Mouse (Mus musculus) kidney, postnatal 0 days (tissue): ENCODE measurements around the gene D5Ertd579e. TPM values are rescaled to one million over a fixed set of nuclear protein-coding genes. Genes with fewer than 3 reads are reported as not detected.

ENCODE experiments used
- ATAC-seq: fragments of 200-750 bp; cut with Nextera tagmentation; replicated peaks from 2 replicates; pipeline ENCODE4 v1.8.0; 2017; ENCODE audit warnings: low read depth, moderate number of reproducible peaks, moderate TSS enrichment, moderate library complexity; ENCODE audit not compliant: low FRiP score
- DNase-seq: peaks from one replicate; pipeline ENCODE4 v3.0.0-alpha.2; 2016; ENCODE audit warnings: low spot score
- H3K27ac ChIP-seq: fragments of 300-500 bp; sonication (generic); 2 replicates; pipeline ENCODE4 v1.5.1; 2014; ENCODE audit warnings: mild to moderate bottlenecking
- H3K27me3 ChIP-seq: fragments of 300-500 bp; sonication (generic); 2 replicates; pipeline ENCODE4 v1.6.1; 2014; ENCODE audit warnings: low read length, mixed read lengths; ENCODE audit not compliant: insufficient read depth
- H3K36me3 ChIP-seq: fragments of 300-500 bp; sonication (generic); 2 replicates; pipeline ENCODE4 v1.6.1; 2014; ENCODE audit warnings: low read length, mixed read lengths; ENCODE audit not compliant: insufficient read depth
- H3K4me1 ChIP-seq: fragments of 300-500 bp; sonication (generic); replicated peaks from 2 replicates; pipeline ENCODE4 v1.6.1; 2014; ENCODE audit warnings: antibody characterized with exemption, low read length, mixed read lengths; ENCODE audit not compliant: insufficient read depth
- H3K4me2 ChIP-seq: fragments of 300-500 bp; sonication (generic); 2 replicates; pipeline ENCODE4 v1.6.1; 2014; ENCODE audit warnings: mild to moderate bottlenecking, low read length, moderate library complexity, mixed read lengths
- H3K4me3 ChIP-seq: fragments of 300-500 bp; sonication (generic); replicated peaks from 2 replicates; pipeline ENCODE4 v1.5.1; 2014; ENCODE audit warnings: low read depth, low read length
- H3K9ac ChIP-seq: fragments of 300-500 bp; sonication (generic); 2 replicates; pipeline ENCODE4 v1.6.1; 2014; ENCODE audit warnings: low read depth, low read length
- H3K9me3 ChIP-seq: fragments of 300-500 bp; sonication (generic); replicated peaks from 2 replicates; pipeline ENCODE4 v1.6.1; 2016; ENCODE audit warnings: low read length, inconsistent platforms, mixed read lengths
- CTCF ChIP-seq: IDR thresholded peaks from 2 replicates; pipeline ENCODE4 v1.5.1; 2016; ENCODE audit warnings: antibody characterized with exemption, low read depth, mild to moderate bottlenecking, moderate library complexity
- WGBS: fragments of 180-500 bp; shearing (Covaris S2); extraction: QIAGEN DNeasy Blood & Tissue Kit; methylation state at CpG from one replicate; pipeline ENCODE4 v1.1.7; 2014; 5-methylcytosine and 5-hydroxymethylcytosine counted together
- polyA plus RNA-seq: library from polyadenylated mRNA; unstranded; fragments of >200 nt; fragmentation: Nextera tagmentation; extraction: Ambion mirVana; gene quantifications from 2 replicates; pipeline ENCODE4 v1.2.1, GENCODE M21; 2015

D5Ertd579e gene
- polyA plus RNA-seq, 1 experiment from 2014 or later, result 19.9 TPM

DNA sequence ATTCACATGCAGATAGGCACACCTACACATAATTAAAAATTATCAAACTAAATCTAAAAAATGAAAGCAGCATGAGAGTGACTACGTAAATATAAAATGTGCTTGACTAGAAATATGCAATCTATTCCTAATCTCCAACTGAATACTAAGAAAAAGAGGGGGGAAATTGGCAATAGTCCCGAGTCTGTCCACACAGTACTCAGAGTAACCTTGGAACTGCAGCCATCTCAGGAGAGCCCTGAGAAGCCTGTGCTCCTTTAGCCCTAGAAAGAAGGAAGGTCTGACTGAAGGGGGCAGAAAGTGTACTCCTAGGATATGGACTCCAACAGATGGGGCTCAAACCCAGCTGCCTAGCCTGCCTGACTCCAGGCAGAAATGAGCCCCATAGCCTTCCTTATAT is 137.3 kb downstream of the D5Ertd579e start:
- no peak for DNase-seq
- TF ChIP-seq CTCF, result no peak
- Histone ChIP-seq H3K4me2 (no peak overlapping the region), H3K9me3 (no peaks in the 10 kb centered on the region), H3K27ac (peak overlapping the region; percentile 85), H3K4me3 (no peak overlapping the region), H3K27me3 (no peaks in the 10 kb centered on the region), H3K4me1 (peaks cover 33% of the 10 kb centered on the region), H3K9ac (no peak overlapping the region), H3K36me3 (no peaks in the 10 kb centered on the region)
- WGBS, result 66% methylated on average over 2 of the region's 2 CpGs
- no peak for ATAC-seq

DNA sequence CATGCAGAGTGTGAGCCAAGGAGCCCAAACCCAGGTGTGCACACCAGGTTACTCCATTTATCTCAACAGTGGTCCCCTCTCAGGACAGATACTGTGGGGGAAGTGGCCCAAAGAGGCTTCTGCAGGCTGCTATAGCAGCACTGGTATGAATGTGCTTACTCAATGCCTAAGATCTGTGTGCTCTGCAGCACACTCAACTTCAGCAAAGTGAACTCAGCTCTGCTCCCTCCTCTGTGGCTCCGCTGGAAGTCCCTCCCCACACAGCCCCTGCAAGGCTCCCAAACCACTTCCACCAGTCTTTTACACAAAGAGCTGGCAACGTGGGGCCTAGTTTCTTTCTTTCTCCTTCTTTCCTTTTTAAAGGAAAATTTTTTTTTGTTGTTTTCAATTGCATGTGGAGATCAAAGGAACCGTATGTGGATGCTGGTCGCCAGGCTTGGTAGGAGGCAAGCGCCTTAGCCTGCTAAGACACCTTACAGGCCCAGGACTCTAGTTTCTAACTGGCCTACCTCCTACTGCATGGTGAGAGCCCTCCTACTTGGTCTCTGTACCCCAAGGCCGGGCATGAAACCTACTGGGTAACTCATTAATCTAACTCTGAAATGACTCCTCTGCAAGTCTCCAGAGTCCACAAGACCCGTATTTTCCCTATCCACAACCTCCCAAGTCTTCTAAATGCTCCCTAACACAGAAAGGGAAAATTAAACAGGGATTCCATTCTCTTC is 138.1 kb downstream of the D5Ertd579e start:
- H3K9ac ChIP-seq, result no peak overlapping the region
- no peak for TF ChIP-seq CTCF
- peak overlapping the region; percentile 85 for H3K27ac ChIP-seq
- H3K27me3 ChIP-seq, result no peaks in the 10 kb centered on the region
- no peaks in the 10 kb centered on the region for H3K9me3 ChIP-seq
- ATAC-seq (peak; percentile 80), DNase-seq (no peak)
- peaks cover 39% of the 10 kb centered on the region for H3K4me1 ChIP-seq
- no peak overlapping the region for H3K4me3 ChIP-seq
- whole genome bisulfite sequencing, result 35% methylated on average over 7 of the region's 7 CpGs
- H3K36me3 ChIP-seq, result no peaks in the 10 kb centered on the region
- H3K4me2 ChIP-seq, result no peak overlapping the region

DNA sequence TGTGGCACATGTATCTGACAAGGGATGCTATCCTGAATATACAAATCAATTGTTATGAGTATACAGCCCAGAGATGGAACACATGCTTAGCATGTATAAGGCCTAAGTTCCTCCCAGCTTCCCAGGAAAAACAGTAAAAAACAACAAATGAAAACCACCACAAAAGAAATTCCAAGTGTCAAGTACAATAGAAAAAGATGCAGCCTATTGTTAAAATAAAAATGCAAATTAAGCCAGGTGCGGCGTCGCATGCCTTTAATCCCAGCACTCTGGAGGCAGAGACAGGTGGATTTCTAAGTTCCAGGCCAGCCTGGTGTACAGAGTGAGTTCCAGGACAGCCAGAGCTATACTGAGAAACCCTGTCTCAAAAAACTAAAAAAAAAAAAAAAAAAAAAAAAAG is 138.9 kb downstream of the D5Ertd579e start:
- no peaks in the 10 kb centered on the region for H3K9me3 ChIP-seq

DNA sequence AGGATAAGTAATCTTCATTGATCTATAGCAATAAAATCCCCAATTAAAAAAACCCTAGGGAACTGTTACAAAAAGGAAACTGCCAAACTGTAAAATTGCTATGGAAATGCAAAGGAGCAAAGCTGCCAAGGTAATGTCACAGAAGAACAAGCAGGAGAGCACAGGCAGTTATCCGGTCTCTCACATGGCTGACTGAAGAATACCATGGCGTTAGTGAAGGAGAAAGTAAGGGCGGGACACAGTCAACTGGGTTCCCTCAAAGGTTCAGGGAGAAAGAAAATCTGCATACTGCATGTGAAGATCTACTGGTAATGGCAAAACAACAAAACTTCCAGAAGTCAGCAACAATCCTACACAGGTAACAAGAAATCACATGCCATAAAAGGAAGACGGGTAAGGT is 139.5 kb downstream of the D5Ertd579e start:
- Histone ChIP-seq H3K4me3 (no peak overlapping the region), H3K27me3 (no peaks in the 10 kb centered on the region), H3K9me3 (no peaks in the 10 kb centered on the region), H3K36me3 (no peaks in the 10 kb centered on the region), H3K4me1 (peaks cover 32% of the 10 kb centered on the region), H3K4me2 (no peak overlapping the region), H3K9ac (no peak overlapping the region), H3K27ac (peak overlapping the region; percentile 85)
- peak; percentile 78 for DNase-seq
- no peak for ATAC-seq
- 26% methylated on average over 4 of the region's 4 CpGs for WGBS
- no peak for TF ChIP-seq CTCF

More for the DNA sequence above, 138.9 kb downstream of the D5Ertd579e start:
- TF ChIP-seq CTCF, result no peak
- Histone ChIP-seq H3K27ac (peak overlapping the region; percentile 85), H3K36me3 (no peaks in the 10 kb centered on the region), H3K27me3 (no peaks in the 10 kb centered on the region), H3K4me1 (peaks cover 37% of the 10 kb centered on the region), H3K4me2 (no peak overlapping the region), H3K4me3 (no peak overlapping the region), H3K9ac (no peak overlapping the region)
- DNase-seq (no peak), ATAC-seq (no peak)
- 80% methylated on average over 3 of the region's 3 CpGs for WGBS

DNA sequence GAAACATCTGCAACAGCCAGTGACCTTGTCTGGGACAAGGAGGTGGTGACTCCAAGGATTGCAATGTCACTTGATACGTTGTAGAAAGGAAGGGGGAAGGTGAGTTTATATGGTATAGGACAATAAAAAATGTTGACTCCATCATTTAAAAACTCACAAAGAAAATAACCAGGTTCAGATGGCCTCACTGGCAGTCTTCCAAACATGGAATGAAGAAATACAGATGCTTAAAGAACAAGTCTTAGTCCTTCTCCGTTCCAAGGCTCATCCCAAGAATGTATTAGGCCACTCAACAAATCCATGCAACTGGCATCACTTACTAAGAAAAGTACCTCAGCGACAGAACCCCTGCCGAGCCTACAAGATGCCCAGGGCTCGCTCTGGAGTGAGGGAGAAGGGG is 141.3 kb downstream of the D5Ertd579e start:
- DNase-seq, result no peak
- Histone ChIP-seq H3K27ac (no peak overlapping the region), H3K4me3 (no peak overlapping the region), H3K27me3 (no peaks in the 10 kb centered on the region), H3K9me3 (no peaks in the 10 kb centered on the region), H3K4me2 (no peak overlapping the region), H3K4me1 (peaks cover 27% of the 10 kb centered on the region), H3K36me3 (no peaks in the 10 kb centered on the region), H3K9ac (no peak overlapping the region)
- no peak for ATAC-seq
- WGBS, result 47% methylated on average over 5 of the region's 5 CpGs
- TF ChIP-seq CTCF, result no peak

DNA sequence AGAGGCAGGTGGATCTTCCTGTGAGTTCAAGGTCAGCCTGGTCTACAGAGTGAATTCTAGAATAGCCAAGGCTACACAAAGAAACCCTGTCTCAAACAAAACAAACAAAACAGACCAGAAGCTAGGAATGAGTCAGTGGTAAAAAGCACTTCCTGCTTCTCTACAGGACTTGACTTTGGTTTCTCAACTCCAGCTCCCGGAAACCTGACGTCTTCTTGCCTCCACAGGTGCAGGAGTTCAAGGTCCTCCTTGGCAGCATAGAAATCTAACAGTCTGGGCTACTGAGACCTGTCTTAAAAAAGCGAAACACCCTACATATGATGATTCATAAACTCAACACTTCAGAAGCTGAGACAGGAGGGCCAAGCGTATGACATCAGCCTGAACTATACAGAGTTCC is 141.9 kb downstream of the D5Ertd579e start:
- 54% methylated on average over 4 of the region's 4 CpGs for WGBS

More for the DNA sequence above, 141.9 kb downstream of the D5Ertd579e start:
- no peak overlapping the region for H3K4me2 ChIP-seq
- H3K27ac ChIP-seq, result no peak overlapping the region
- no peak overlapping the region for H3K4me3 ChIP-seq
- DNase-seq (no peak), ATAC-seq (no peak)
- H3K36me3 ChIP-seq, result no peaks in the 10 kb centered on the region
- H3K9me3 ChIP-seq, result no peaks in the 10 kb centered on the region
- H3K27me3 ChIP-seq, result no peaks in the 10 kb centered on the region
- peaks cover 27% of the 10 kb centered on the region for H3K4me1 ChIP-seq
- no peak overlapping the region for H3K9ac ChIP-seq
- no peak for TF ChIP-seq CTCF
